In the genomic region with DNA sequence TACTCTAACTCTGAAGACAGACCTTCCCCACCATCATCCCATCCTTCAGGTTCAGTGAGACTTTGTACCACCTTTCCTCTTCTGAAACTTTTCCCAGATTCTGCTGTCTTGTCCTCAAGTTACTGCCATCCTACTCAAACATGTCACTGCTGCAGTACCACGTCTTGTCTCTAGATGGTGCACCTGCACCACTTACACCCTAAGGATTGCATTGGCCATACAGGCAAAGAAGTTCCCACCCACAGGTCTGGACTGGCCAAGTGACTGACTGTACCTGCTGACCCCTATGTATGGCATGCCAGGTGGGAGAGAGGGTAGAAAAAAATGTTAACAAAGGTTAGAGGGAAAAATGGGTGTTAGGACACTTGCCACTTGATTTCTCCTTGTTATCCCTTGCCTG, we compare ENCODE assay signal across 8 mouse cellular contexts. TPM values are rescaled to one million over a fixed set of nuclear protein-coding genes. Genes with fewer than 3 reads are reported as not detected.
A peak's percentile ranks its signal among the peaks of the same experiment; 100 is the strongest.
DNase-seq lines count a peak whose midpoint lies in the region; ATAC-seq and TF ChIP-seq lines count a peak whose summit lies in the region.

No protein-coding gene starts in this region.

- no peak overlapping the region for H3K4me2 ChIP-seq in embryonic facial prominence, embryonic 12.5 days (replicated peaks)
- no peak overlapping the region for H3K4me2 ChIP-seq in kidney, embryonic 15.5 days
- no peak overlapping the region for H3K4me2 ChIP-seq in limb, embryonic 14.5 days (replicated peaks; ENCODE audit: low read depth, low read length, severe bottlenecking)
- peak overlapping the region; percentile 4 for H3K4me2 ChIP-seq in myocyte (ENCODE audit: low read depth)

- 0% methylated on average over 1 of the region's 1 CpGs for WGBS in embryonic facial prominence, embryonic 12.5 days
- WGBS in kidney, embryonic 15.5 days, result 0% methylated on average over 1 of the region's 1 CpGs
- WGBS in limb, embryonic 14.5 days, result 0% methylated on average over 1 of the region's 1 CpGs

- peaks cover 55% of the 10 kb centered on the region for H3K36me3 ChIP-seq in embryonic facial prominence, embryonic 12.5 days
- peaks cover 67% of the 10 kb centered on the region for H3K36me3 ChIP-seq in kidney, embryonic 15.5 days
- H3K36me3 ChIP-seq in limb, embryonic 14.5 days (ENCODE audit: control insufficient read depth, insufficient read depth, low read length), result peaks cover 71% of the 10 kb centered on the region
- peaks cover 10% of the 10 kb centered on the region for H3K36me3 ChIP-seq in myocyte (ENCODE audit: control insufficient read depth, insufficient read depth)

- no peak for TF ChIP-seq POLR2A in limb, embryonic 14.5 days (IDR thresholded peaks at IDR 0.05; ENCODE audit: borderline replicate concordance, extremely low read depth, insufficient read depth, insufficient read length)
- TF ChIP-seq POLR2A in myocyte (IDR thresholded peaks at IDR 0.05; ENCODE audit: insufficient read length, low read depth), result no peak

- no peaks in the 10 kb centered on the region for H3K79me2 ChIP-seq in myocyte (ENCODE audit: control insufficient read depth, insufficient read depth)

- no peaks in the 10 kb centered on the region for H3K4me1 ChIP-seq in embryonic facial prominence, embryonic 12.5 days
- no peaks in the 10 kb centered on the region for H3K4me1 ChIP-seq in kidney, embryonic 15.5 days
- H3K4me1 ChIP-seq in limb, embryonic 14.5 days (ENCODE audit: control insufficient read depth, insufficient read depth, low read length), result no peaks in the 10 kb centered on the region

- peak; percentile 85 for DNase-seq in 416B (ENCODE audit: low read depth)
- DNase-seq in adrenal gland, postnatal 25 days, result peak; percentile 75
- DNase-seq in heart, adult 8-10 months (ENCODE audit: low spot score), result peak; percentile 87
- DNase-seq in limb, embryonic 14.5 days (ENCODE audit: low spot score), result peak; percentile 57
- DNase-seq in spleen, postnatal 36 days (ENCODE audit: low spot score in 2 of 2), result peak; percentile 58 to 64

- no peaks in the 10 kb centered on the region for H3K27me3 ChIP-seq in embryonic facial prominence, embryonic 12.5 days
- H3K27me3 ChIP-seq in kidney, embryonic 15.5 days, result no peaks in the 10 kb centered on the region
- no peaks in the 10 kb centered on the region for H3K27me3 ChIP-seq in limb, embryonic 14.5 days (ENCODE audit: control insufficient read depth, insufficient read depth, low read length)
- H3K27me3 ChIP-seq in myocyte (ENCODE audit: control insufficient read depth, insufficient read depth, insufficient read length), result no peaks in the 10 kb centered on the region

- no peak overlapping the region for H3ac ChIP-seq in myocyte (ENCODE audit: control insufficient read depth, insufficient read length)

- H3K27ac ChIP-seq in embryonic facial prominence, embryonic 12.5 days, result no peak overlapping the region
- no peak overlapping the region for H3K27ac ChIP-seq in kidney, embryonic 15.5 days
- H3K27ac ChIP-seq in limb, embryonic 14.5 days (replicated peaks; ENCODE audit: low read depth, low read length), result no peak overlapping the region

- no peak overlapping the region for H3K4me3 ChIP-seq in embryonic facial prominence, embryonic 12.5 days
- H3K4me3 ChIP-seq in kidney, embryonic 15.5 days (replicated peaks), result no peak overlapping the region
- H3K4me3 ChIP-seq in limb, embryonic 14.5 days (replicated peaks; ENCODE audit: low read length), result no peak overlapping the region
- H3K4me3 ChIP-seq in myocyte, result no peak overlapping the region

- H3K9me3 ChIP-seq in embryonic facial prominence, embryonic 12.5 days, result no peaks in the 10 kb centered on the region
- no peaks in the 10 kb centered on the region for H3K9me3 ChIP-seq in kidney, embryonic 15.5 days (replicated peaks)
- no peaks in the 10 kb centered on the region for H3K9me3 ChIP-seq in limb, embryonic 14.5 days (ENCODE audit: control insufficient read depth, low read length)

- ATAC-seq in embryonic facial prominence, embryonic 12.5 days (ENCODE audit: insufficient number of reproducible peaks, insufficient read depth, low FRiP score, low TSS enrichment), result 0 out of 2 replicates have a peak, but pooled peaks have one; percentile 44
- ATAC-seq in kidney, embryonic 15.5 days (replicated peaks; ENCODE audit: low FRiP score), result peak; percentile 80
- peak; percentile 58 for ATAC-seq in limb, embryonic 14.5 days (ENCODE audit: low FRiP score, low read depth)

- no peak overlapping the region; the same call in 1 of the 2 replicates for H3K9ac ChIP-seq in embryonic facial prominence, embryonic 12.5 days
- H3K9ac ChIP-seq in kidney, embryonic 15.5 days, result no peak overlapping the region
- H3K9ac ChIP-seq in limb, embryonic 14.5 days (ENCODE audit: low read depth, low read length, severe bottlenecking), result no peak overlapping the region

TF ChIP-seq in myocyte, 11 proteins besides CTCF, POLR2A, EP300 and RAD21:
- TF ChIP-seq E2F4 (IDR thresholded peaks at IDR 0.05; ENCODE audit: insufficient read depth), result no peak
- no peak for TF ChIP-seq CEBPB (IDR thresholded peaks at IDR 0.05; ENCODE audit: insufficient read depth, poor library complexity, severe bottlenecking)
- no peak for TF ChIP-seq TCF3 (IDR thresholded peaks at IDR 0.05; ENCODE audit: insufficient read length, low read depth)
- no peak for TF ChIP-seq TCF12 (IDR thresholded peaks at IDR 0.05; ENCODE audit: insufficient read depth, poor library complexity, severe bottlenecking)
- no peak for TF ChIP-seq REST (IDR thresholded peaks at IDR 0.05; ENCODE audit: insufficient read depth, insufficient read length)
- TF ChIP-seq MYOD1 (IDR thresholded peaks at IDR 0.05; ENCODE audit: control insufficient read depth in 1 of 3, insufficient read length in 2 of 3, low read depth in 2 of 3), result no peak
- TF ChIP-seq SRF (IDR thresholded peaks at IDR 0.05; ENCODE audit: control insufficient read depth, insufficient read length, low read depth), result no peak
- no peak for TF ChIP-seq MYOG (IDR thresholded peaks at IDR 0.05; ENCODE audit: control insufficient read depth in 1 of 3, insufficient read depth in 1 of 3, insufficient read length in 2 of 3, low read depth in 2 of 3)
- TF ChIP-seq USF1 (IDR thresholded peaks at IDR 0.05; ENCODE audit: low read depth), result no peak

RNA-seq across cellular contexts. Expression of a gene that starts 10.2 kb away (rescaled TPM):
- 117 and 130 TPM in 2 replicates for total RNA-seq in adrenal gland, postnatal 25 days (2021)
- 46.0 and 47.3 TPM in 2 replicates for polyA plus RNA-seq in embryonic facial prominence, embryonic 12.5 days (2016; fragmentation: Nextera tagmentation; extraction: Ambion mirVana)
- 10 to 100 TPM; 46.0 to 53.2 (median 47.4) TPM for total RNA-seq in heart, adult 8-10 months (2022)
- polyA plus RNA-seq in kidney, embryonic 15.5 days (2015; fragmentation: Nextera tagmentation; extraction: Ambion mirVana), result 65.6 and 67.4 TPM in 2 replicates
- polyA plus RNA-seq in limb, embryonic 14.5 days (2012; rRNA removed), result 56.8 and 76.1 TPM in 2 replicates
- 63.9 and 67.6 TPM in 2 replicates for polyA plus RNA-seq in limb, embryonic 14.5 days (2014; fragmentation: Nextera tagmentation; extraction: Ambion mirVana)
- polyA plus RNA-seq in myocyte (2012; fragmentation: generic; extraction: Trizol), result 111 TPM

RNA-seq across cellular contexts. Expression of a gene that starts 19.6 kb away (rescaled TPM):
- total RNA-seq in adrenal gland, postnatal 25 days (2021), result not detected in 2 replicates
- 0.93 and 2.0 TPM in 2 replicates for polyA plus RNA-seq in embryonic facial prominence, embryonic 12.5 days (2016; fragmentation: Nextera tagmentation; extraction: Ambion mirVana)
- not detected for total RNA-seq in heart, adult 8-10 months (2022)
- polyA plus RNA-seq in kidney, embryonic 15.5 days (2015; fragmentation: Nextera tagmentation; extraction: Ambion mirVana), result not detected in 2 replicates
- polyA plus RNA-seq in limb, embryonic 14.5 days (2012; rRNA removed), result 0.06 and 0.08 TPM in 2 replicates
- polyA plus RNA-seq in limb, embryonic 14.5 days (2014; fragmentation: Nextera tagmentation; extraction: Ambion mirVana), result not detected in 2 replicates
- not detected for polyA plus RNA-seq in myocyte (2012; fragmentation: generic; extraction: Trizol)

RNA-seq across cellular contexts. Expression of a gene that starts 49.1 kb away (rescaled TPM):
- total RNA-seq in adrenal gland, postnatal 25 days (2021), result not detected in 2 replicates
- not detected in 2 replicates for polyA plus RNA-seq in embryonic facial prominence, embryonic 12.5 days (2016; fragmentation: Nextera tagmentation; extraction: Ambion mirVana)
- not detected for total RNA-seq in heart, adult 8-10 months (2022)
- not detected in 2 replicates for polyA plus RNA-seq in kidney, embryonic 15.5 days (2015; fragmentation: Nextera tagmentation; extraction: Ambion mirVana)
- not detected in 2 replicates for polyA plus RNA-seq in limb, embryonic 14.5 days (2012; rRNA removed)
- polyA plus RNA-seq in limb, embryonic 14.5 days (2014; fragmentation: Nextera tagmentation; extraction: Ambion mirVana), result not detected in 2 replicates
- not detected for polyA plus RNA-seq in myocyte (2012; fragmentation: generic; extraction: Trizol)
